Mouse (Mus musculus) kidney, adult 2 months (tissue): ENCODE data around the gene Mat2a.

Experiments
- CTCF ChIP-seq: fragments of 200-500 bp; conservative IDR thresholded peaks from 2 replicates; pipeline ENCODE4 v1.5.1; 2011; ENCODE audit warnings: low read depth, mild to moderate bottlenecking, control low read depth, low read length, moderate library complexity, mixed read lengths; ENCODE audit not compliant: insufficient read depth, insufficient read length
- POLR2A ChIP-seq: fragments of 200-500 bp; IDR thresholded peaks from one replicate; pipeline ENCODE4 v1.6.1; 2011; ENCODE audit warnings: low read depth, low read length, control low read depth

DNA sequence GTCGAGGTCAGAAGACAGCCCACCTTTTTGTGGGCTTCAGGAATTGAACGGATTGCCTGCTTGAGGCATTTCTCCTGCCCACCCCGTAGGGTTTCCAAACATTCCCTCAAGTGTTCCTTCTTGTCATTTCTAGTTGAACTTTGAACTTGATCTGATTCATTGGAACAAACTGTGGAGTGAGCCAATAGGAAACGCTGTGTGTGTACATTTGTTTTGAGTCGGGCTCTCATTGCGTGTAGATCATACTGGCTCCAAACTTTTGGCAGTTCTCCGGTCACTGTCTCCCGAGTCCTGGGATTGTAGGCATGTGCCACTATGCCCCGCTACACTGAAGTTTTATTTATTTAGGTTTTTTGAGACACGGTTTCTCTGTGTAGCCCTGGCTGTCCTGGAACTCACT lies 18.5 kb downstream of the Mat2a start:
- no peak for TF ChIP-seq CTCF
- TF ChIP-seq POLR2A = no peak
